Mouse (Mus musculus) hindbrain, embryonic 14.5 days (tissue): ENCODE data around the gene Scaf11. TPM values are rescaled to one million over a fixed set of nuclear protein-coding genes. Genes with fewer than 3 reads are reported as not detected.

Experiments
- ATAC-seq: fragments of 200-750 bp; cut with Nextera tagmentation; 2 replicates; pipeline ENCODE4 v1.8.0; 2017; ENCODE audit warnings: moderate number of reproducible peaks, mild to moderate bottlenecking, moderate TSS enrichment, moderate library complexity; ENCODE audit not compliant: low FRiP score
- DNase-seq: peaks from one replicate; pipeline ENCODE4 v3.0.0-alpha.2; 2015; ENCODE audit warnings: low spot score
- H3K27ac ChIP-seq: fragments of 300-500 bp; sonication (generic); 2 replicates; pipeline ENCODE4 v1.5.1; 2014; ENCODE audit warnings: mild to moderate bottlenecking, moderate library complexity
- H3K27me3 ChIP-seq: fragments of 300-500 bp; sonication (generic); 2 replicates; pipeline ENCODE4 v1.6.1; 2014; ENCODE audit warnings: mild to moderate bottlenecking, low read length, mixed read lengths; ENCODE audit not compliant: control insufficient read depth, insufficient read depth
- H3K36me3 ChIP-seq: fragments of 300-500 bp; sonication (generic); replicated peaks from 2 replicates; pipeline ENCODE4 v1.6.1; 2014; ENCODE audit not compliant: control insufficient read depth, insufficient read depth
- H3K4me1 ChIP-seq: fragments of 300-500 bp; sonication (generic); replicated peaks from 2 replicates; pipeline ENCODE4 v1.6.1; 2014; ENCODE audit warnings: antibody characterized with exemption, low read length, mixed read lengths; ENCODE audit not compliant: control insufficient read depth, insufficient read depth
- H3K4me2 ChIP-seq: fragments of 300-500 bp; sonication (generic); replicated peaks from 2 replicates; pipeline ENCODE4 v1.6.1; 2014; ENCODE audit warnings: mild to moderate bottlenecking, moderate library complexity
- H3K4me3 ChIP-seq: fragments of 300-500 bp; sonication (generic); replicated peaks from 2 replicates; pipeline ENCODE4 v1.5.1; 2014; ENCODE audit warnings: mild to moderate bottlenecking, low read length
- H3K9ac ChIP-seq: fragments of 300-500 bp; sonication (generic); 2 replicates; pipeline ENCODE4 v1.6.1; 2014
- H3K9me3 ChIP-seq: fragments of 300-500 bp; sonication (generic); 2 replicates; pipeline ENCODE4 v1.6.1; 2016; ENCODE audit warnings: low read length; ENCODE audit not compliant: control insufficient read depth
- WGBS: fragments of 180-500 bp; shearing (Covaris S2); extraction: QIAGEN DNeasy Blood & Tissue Kit; methylation state at CpG from one replicate; pipeline ENCODE4 v1.1.7; 2014; 5-methylcytosine and 5-hydroxymethylcytosine counted together
- polyA plus RNA-seq: library from polyadenylated mRNA; unstranded; fragments of >200 nt; fragmentation: Nextera tagmentation; extraction: Ambion mirVana; gene quantifications from 2 replicates; pipeline ENCODE4 v1.2.1, GENCODE M21; 2014

Gene Scaf11
- polyA plus RNA-seq, 1 experiment from 2014 or later: 49.6 TPM

DNA sequence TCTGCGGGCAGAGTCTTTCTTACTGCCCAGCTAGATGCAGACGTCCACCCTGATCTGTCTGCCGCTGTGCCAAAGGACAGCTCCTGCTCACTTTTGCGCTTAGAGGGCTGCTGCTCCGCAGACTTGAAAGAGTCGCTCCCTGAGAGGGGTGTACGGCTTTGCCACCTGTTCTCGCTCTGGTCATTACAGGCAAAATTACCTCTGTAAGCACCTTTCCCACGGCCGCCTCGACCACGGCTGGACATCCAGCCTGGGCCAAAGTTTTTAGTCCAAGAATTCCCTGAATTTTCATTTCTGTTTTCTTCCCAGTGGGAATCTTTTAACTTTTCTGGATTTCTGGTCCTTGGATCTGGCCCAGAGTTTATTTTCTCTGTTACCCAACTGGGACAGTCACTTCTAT lies 42.5 kb downstream of the Scaf11 start:
- Histone ChIP-seq H3K27me3 (no peaks in the 10 kb centered on the region), H3K27ac (no peak overlapping the region), H3K36me3 (peaks cover 93% of the 10 kb centered on the region), H3K4me2 (no peak overlapping the region), H3K9me3 (no peaks in the 10 kb centered on the region), H3K4me1 (no peaks in the 10 kb centered on the region), H3K4me3 (no peak overlapping the region), H3K9ac (no peak overlapping the region)
- WGBS: 96% methylated on average over 12 of the region's 12 CpGs
- ATAC-seq (no peak), DNase-seq (no peak)

DNA sequence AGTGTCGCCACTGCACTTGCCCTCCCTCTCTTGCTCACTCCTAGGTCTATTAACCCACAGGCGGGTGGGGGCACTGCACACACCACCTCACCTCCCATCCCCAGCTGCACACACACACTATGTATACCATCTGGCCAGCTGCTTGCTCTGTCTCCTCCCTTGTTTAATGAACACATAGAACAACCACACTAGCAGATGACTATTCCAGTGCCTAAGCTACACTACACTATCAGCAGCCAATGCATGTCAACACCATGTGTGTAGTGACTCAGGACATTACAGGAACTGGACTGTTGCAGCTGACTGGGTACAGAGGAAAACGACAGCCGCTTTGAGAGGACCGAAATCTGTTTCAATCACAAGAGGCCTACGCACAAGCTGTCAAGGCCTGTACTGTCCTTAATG lies 51.9 kb downstream of the Scaf11 start:
- 92% methylated on average over 6 of the region's 6 CpGs for WGBS
- Histone ChIP-seq H3K9me3 (no peaks in the 10 kb centered on the region), H3K4me1 (no peaks in the 10 kb centered on the region), H3K27ac (no peak overlapping the region), H3K4me2 (no peak overlapping the region), H3K9ac (no peak overlapping the region), H3K4me3 (no peak overlapping the region), H3K36me3 (peaks cover 32% of the 10 kb centered on the region), H3K27me3 (no peaks in the 10 kb centered on the region)
- DNase-seq: no peak
- ATAC-seq: no peak

DNA sequence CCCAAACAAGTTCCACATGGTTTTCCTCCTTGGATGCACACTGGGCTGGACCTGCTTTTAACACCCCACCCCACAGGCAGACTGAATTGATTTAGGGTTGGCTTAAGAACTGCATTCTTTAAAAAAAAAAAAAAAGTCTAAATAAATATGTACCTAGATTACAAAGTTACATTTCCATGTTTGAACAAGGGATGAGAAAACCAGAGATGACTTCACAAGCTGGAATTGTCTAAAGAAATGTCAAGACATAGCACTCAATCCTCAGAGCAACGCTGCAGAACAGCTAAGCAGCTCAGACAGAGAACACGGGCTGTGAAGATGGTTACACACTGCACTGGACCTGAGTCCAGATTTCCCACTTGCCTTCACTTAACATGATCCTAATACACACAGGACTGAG lies 53.5 kb downstream of the Scaf11 start:
- Histone ChIP-seq H3K4me3 (no peak overlapping the region), H3K9ac (no peak overlapping the region), H3K36me3 (peaks cover 42% of the 10 kb centered on the region), H3K27ac (peak overlapping the region; percentile 32; the same call in 1 of the 2 replicates), H3K9me3 (no peaks in the 10 kb centered on the region), H3K27me3 (no peaks in the 10 kb centered on the region), H3K4me1 (no peaks in the 10 kb centered on the region), H3K4me2 (no peak overlapping the region)
- DNase-seq (no peak), ATAC-seq (no peak)
- 94% methylated on average over 2 of the region's 2 CpGs for WGBS

DNA sequence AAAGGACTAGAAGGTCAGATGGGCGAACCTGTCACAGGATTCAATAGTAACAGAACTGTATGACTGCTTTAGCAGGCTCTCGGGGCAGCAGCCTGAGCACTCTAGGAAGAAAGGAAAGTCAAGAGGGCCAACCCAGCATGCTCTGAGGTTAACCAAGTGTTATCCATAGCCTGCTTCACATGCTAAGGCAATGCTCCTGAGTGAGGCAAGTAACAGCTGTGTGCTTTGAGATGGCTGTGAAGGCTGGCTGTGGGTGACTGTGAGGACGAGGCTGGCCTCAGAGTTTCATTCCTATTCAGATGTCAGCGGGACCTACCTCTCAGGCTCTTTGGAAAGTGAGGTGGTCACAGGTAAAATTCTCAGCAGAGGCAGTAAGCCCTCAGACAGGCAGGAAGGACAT lies 54.4 kb downstream of the Scaf11 start:
- Histone ChIP-seq H3K9ac (no peak overlapping the region), H3K4me2 (no peak overlapping the region), H3K27ac (no peak overlapping the region), H3K36me3 (peaks cover 49% of the 10 kb centered on the region), H3K9me3 (no peaks in the 10 kb centered on the region), H3K27me3 (no peaks in the 10 kb centered on the region), H3K4me1 (no peaks in the 10 kb centered on the region), H3K4me3 (no peak overlapping the region)
- no peak for DNase-seq
- WGBS: 80% methylated on average over 4 of the region's 4 CpGs
- no peak for ATAC-seq

DNA sequence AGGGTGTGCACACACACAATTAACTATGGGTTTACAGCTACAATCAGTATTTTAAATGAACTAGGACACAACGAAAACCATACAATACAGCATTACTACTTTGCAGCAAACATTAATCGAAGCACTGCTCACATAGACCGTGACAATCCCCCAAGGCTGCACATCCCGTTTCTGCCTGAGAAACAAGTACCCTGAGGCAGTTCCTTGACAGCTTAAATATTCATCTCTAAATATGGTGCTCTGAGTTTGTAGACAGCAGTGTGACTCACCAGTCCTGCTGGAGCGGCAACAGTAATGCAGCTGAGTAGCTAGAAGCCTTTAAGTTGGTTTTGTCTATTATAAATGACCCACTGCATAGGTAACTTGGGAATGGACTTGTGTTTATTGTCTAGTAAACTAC lies 55.1 kb downstream of the Scaf11 start:
- Histone ChIP-seq H3K4me2 (no peak overlapping the region), H3K27ac (no peak overlapping the region), H3K36me3 (peaks cover 47% of the 10 kb centered on the region), H3K27me3 (no peaks in the 10 kb centered on the region), H3K9me3 (no peaks in the 10 kb centered on the region), H3K9ac (no peak overlapping the region), H3K4me1 (no peaks in the 10 kb centered on the region), H3K4me3 (no peak overlapping the region)
- DNase-seq (peak; percentile 34), ATAC-seq (no peak)
- 64% methylated on average over 5 of the region's 5 CpGs for WGBS

DNA sequence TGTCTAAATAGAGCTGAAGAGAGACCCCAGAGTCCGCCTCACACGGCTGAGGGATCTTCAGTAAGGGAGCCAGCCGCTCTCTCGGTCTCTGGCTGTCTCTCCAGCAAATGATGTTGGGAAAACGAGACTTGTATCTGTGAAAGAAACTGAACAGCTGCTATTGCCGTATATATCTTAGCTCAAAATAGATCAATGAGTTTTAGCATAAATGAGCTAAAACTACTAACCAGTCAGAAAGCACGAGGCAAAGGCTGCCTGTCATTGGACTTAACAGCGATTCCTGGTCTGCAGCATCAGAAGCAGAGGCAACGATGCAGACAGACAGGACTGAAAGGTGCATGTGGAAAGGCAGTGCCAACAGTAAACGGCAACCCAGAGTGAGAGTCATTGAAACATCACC lies 62.3 kb downstream of the Scaf11 start:
- H3K27ac ChIP-seq: no peak overlapping the region
- 0 out of 2 replicates have a peak, but pooled peaks cover 3% of the 10 kb centered on the region for H3K4me1 ChIP-seq
- H3K27me3 ChIP-seq: no peaks in the 10 kb centered on the region
- no peak for ATAC-seq
- no peak overlapping the region for H3K4me2 ChIP-seq
- no peak for DNase-seq
- no peak overlapping the region for H3K4me3 ChIP-seq
- peaks cover 70% of the 10 kb centered on the region for H3K36me3 ChIP-seq
- no peak overlapping the region for H3K9ac ChIP-seq
- H3K9me3 ChIP-seq: no peaks in the 10 kb centered on the region
- WGBS: 89% methylated on average over 10 of the region's 10 CpGs

DNA sequence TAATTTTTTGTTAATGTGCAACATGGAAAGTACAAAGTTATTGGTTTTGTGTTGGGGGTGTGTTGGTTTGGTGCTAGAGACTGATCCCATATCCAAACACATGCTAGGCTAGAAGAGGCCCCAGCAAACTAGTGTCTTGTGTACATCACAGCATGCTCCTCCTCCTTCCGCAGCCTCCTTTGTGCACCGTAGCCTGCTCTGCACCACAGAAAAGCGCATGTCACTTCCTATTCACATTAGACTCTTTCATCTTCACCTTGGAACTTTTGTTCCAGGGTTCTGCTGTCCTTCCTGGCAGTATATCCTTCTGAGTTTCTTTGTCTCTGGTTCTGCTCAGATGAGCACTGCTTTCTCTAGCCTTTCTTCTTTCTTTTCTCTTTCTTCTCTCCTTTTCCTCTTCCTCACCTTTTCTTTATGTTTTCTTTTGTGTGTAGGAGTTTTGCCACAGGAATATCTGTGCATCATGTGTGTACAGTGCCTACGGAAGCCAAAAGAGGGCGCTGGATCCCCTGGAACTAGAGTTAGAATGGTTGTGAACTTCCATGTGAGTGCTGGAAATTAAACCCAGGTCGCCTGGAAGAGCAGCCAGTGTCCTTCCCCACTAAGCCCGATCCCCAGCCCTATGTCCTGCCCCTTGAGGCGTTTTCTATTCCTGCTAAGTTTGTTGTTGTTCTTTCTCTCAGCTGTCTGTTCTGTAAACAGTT lies 63.9 kb downstream of the Scaf11 start:
- H3K4me1 ChIP-seq: 0 out of 2 replicates have a peak, but pooled peaks cover 3% of the 10 kb centered on the region
- no peak overlapping the region for H3K4me3 ChIP-seq
- H3K27me3 ChIP-seq: no peaks in the 10 kb centered on the region
- H3K4me2 ChIP-seq: no peak overlapping the region
- H3K9me3 ChIP-seq: no peaks in the 10 kb centered on the region
- DNase-seq (no peak), ATAC-seq (no peak)
- H3K9ac ChIP-seq: no peak overlapping the region
- H3K27ac ChIP-seq: 0 out of 2 replicates have a peak overlapping the region, but pooled peaks have one; percentile 47
- WGBS: 73% methylated on average over 8 of the region's 8 CpGs
- peaks cover 70% of the 10 kb centered on the region for H3K36me3 ChIP-seq

DNA sequence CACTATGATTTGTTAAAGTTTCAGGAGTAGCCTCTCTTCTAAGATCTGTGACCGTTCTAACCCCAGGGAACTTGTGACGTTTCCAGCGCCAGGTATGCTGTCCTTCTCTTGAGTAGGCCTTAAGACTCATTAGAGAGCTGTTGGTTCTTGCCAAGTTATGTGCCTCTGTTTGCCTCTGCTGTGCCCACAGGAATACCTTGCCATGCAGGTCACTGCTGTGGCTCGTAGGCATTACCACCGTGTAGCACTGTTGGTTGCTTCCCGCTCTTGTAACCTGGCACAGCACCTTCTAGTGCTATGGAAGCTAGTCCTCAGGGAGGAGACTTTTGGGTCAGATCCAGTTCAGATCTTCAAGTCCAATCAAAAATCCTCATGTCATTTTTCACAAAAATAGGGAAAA lies 65.6 kb downstream of the Scaf11 start:
- Histone ChIP-seq H3K4me1 (0 out of 2 replicates have a peak, but pooled peaks cover 3% of the 10 kb centered on the region), H3K27ac (no peak overlapping the region), H3K9ac (no peak overlapping the region), H3K4me2 (no peak overlapping the region), H3K4me3 (no peak overlapping the region), H3K9me3 (no peaks in the 10 kb centered on the region), H3K36me3 (peaks cover 81% of the 10 kb centered on the region), H3K27me3 (no peaks in the 10 kb centered on the region)
- DNase-seq: no peak
- 96% methylated on average over 6 of the region's 6 CpGs for WGBS
- ATAC-seq: no peak

DNA sequence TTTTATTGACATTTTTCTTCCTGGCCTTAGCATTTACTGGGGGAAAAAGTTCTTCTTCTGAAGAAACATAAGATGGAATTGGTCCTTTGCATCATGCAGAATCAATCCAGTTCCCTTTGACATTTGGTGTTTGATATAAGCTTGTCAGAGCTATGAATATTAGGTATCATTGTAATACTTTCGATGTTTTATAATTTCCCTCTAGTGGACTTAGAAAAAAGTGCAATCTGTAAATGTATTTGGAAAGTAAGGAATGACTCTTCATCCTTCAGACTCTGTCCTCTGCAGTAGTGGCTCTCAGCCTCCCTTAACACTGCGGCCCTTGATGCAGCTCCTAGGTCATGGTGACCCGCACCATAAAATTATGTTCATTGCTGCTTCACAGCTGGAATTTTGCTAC lies 67.8 kb downstream of the Scaf11 start:
- Histone ChIP-seq H3K27ac (no peak overlapping the region), H3K9me3 (no peaks in the 10 kb centered on the region), H3K4me3 (no peak overlapping the region), H3K27me3 (no peaks in the 10 kb centered on the region), H3K9ac (no peak overlapping the region), H3K36me3 (peaks cover 70% of the 10 kb centered on the region), H3K4me2 (no peak overlapping the region), H3K4me1 (0 out of 2 replicates have a peak, but pooled peaks cover 3% of the 10 kb centered on the region)
- DNase-seq (no peak), ATAC-seq (no peak)
- WGBS: 98% methylated on average over 3 of the region's 3 CpGs

DNA sequence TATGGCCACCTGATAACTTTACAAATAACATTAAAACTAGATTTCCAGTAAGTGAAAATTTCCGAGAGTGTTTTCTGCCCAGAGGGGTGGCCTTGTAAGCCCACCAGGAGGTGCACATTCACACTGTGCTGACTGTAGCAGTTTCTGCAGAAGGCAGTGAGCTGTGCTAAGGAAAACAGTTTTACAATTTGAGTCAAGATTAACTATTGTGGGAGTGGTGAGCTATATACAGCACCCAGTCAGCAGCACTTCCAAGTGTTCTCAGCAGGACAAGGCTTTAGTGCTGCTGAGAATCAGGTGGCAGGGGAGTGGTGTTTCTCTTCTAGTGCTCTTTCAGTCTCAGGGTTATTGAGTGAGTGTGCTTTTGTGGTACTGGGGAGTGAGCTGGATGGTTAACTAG lies 72.1 kb downstream of the Scaf11 start:
- no peak for ATAC-seq
- no peak overlapping the region for H3K4me2 ChIP-seq
- H3K4me1 ChIP-seq: no peaks in the 10 kb centered on the region
- no peak overlapping the region for H3K9ac ChIP-seq
- H3K4me3 ChIP-seq: no peak overlapping the region
- peaks cover 52% of the 10 kb centered on the region for H3K36me3 ChIP-seq
- no peak overlapping the region for H3K27ac ChIP-seq
- WGBS: 73% methylated on average over 1 of the region's 1 CpGs
- no peaks in the 10 kb centered on the region for H3K9me3 ChIP-seq
- no peaks in the 10 kb centered on the region for H3K27me3 ChIP-seq
- no peak for DNase-seq
